Mouse (Mus musculus): ENCODE data around the gene Zfp655.
A peak's percentile ranks its signal among the peaks of the same experiment; 100 is the strongest.

DNA sequence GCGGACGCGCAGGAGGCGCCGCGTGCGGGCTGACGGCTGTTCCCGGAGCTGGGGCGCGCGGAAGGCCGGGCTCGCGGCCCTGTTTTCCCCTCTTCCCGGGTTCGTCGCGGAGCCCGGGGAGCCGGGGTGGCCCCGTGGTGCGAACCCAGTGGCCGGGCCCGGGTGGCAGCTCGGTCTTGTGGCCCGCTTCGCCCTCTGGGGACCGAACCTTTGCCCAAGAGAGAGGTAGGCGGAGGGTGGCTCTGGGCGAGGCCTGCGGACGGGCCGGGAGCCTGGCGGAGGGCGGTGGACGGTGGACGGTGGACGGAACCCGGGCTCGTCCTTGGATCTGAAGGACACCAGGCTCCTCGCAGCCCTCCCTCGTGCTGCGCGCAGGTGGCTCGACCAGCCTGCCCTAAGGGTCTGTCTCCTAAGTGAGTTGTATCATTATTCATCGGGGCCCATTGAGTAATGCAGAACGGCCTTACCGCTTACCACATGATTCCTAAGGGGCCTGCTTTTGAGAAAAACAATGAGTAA, 437 bp downstream of the Zfp655 start:
- TF ChIP-seq CTCF (conservative IDR thresholded peaks at IDR 0.05 in 1 of 2, IDR thresholded peaks at IDR 0.05 in 1 of 2; ENCODE audit: low read depth in 2 of 2, low read length in 2 of 2) = no peak
- TF ChIP-seq ZMIZ1 (IDR thresholded peaks at IDR 0.05; ENCODE audit: low read depth, low read length) = no peak
- no peak for TF ChIP-seq PAX5 (IDR thresholded peaks at IDR 0.05; ENCODE audit: low read length)
- no peak for TF ChIP-seq E2F4 (IDR thresholded peaks at IDR 0.05; ENCODE audit: insufficient replicate concordance, low read depth, low read length)
- no peak for TF ChIP-seq POLR2A (IDR thresholded peaks at IDR 0.05; ENCODE audit: low read depth, low read length)
- no peak for TF ChIP-seq ETS1 (conservative IDR thresholded peaks at IDR 0.05; ENCODE audit: low read depth, low read length)
- TF ChIP-seq SIN3A (IDR thresholded peaks at IDR 0.05; ENCODE audit: low read length) = no peak
- no peak for TF ChIP-seq MAFK (IDR thresholded peaks at IDR 0.05; ENCODE audit: insufficient replicate concordance, low read length)
- no peak for TF ChIP-seq MXI1 (IDR thresholded peaks at IDR 0.05; ENCODE audit: low read depth, low read length)
- no peak for TF ChIP-seq EP300 (IDR thresholded peaks at IDR 0.05; ENCODE audit: low read length)
- TF ChIP-seq POLR2AphosphoS2 (IDR thresholded peaks at IDR 0.05; ENCODE audit: low read depth, low read length) = no peak
- no peak for TF ChIP-seq CHD2 (IDR thresholded peaks at IDR 0.05; ENCODE audit: low read length)
- peak; percentile 61; the same call in 1 of the 2 replicates for TF ChIP-seq UBTF (IDR thresholded peaks at IDR 0.05; ENCODE audit: low read depth, low read length)
